Mouse (Mus musculus): ENCODE results near the gene Got1.

Gene Got1

GRCm38 (mm10) chr19:43524187-43525103, at the start of gene Got1:
Gene Got1 (minus strand): TSS chr19:43524605.
- DNase-seq (ENCODE audit: low spot score in 2 of 2): peak; percentile 95 to 97

- DNase-seq (ENCODE audit: low spot score in 2 of 2): peak in 1 of 2 experiments; percentile 67
Observed at GRCm38 (mm10) chr19:43570831-43571790, 46.7 kb upstream of the Got1 start.

DNA sequence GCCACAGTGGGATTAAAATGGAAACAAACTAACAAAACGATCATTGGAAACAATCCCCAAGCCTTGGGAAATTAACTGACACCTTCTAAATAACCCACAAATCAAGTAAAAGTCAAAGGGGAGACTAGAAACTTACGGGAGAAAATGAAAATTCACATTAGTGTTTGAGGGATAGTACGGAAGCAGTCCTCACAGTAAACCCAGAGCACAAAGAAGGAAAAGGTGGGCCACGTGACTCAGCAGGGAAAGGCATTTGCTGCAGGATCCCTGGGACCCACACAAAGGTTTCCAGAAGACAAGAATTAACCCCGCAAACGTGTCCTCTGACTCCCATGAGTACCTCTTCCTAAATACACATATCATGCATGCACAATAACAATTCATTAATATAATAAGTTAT, 44.7 kb upstream of the Got1 start:
- DNase-seq (ENCODE audit: low spot score in 2 of 2): no peak

DNA sequence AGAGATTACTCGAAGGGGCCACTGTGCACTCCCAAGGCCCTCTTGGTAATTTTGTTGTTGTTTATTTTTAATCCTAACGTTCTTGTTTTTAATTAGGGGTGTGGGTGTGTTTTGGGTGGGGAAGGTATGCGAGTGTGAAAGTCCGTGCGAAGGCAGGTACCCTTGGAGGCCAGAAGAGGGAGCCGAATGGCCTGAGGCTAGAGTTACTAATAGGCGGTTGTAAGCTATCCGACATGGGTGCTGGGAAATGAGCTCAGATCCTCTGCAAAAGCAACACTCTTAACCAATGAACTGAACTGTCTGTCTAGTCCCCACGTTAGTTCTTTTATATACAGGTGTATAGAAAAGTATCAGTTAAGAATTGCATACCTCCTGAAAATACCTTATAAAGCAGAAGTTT, 43.9 kb upstream of the Got1 start:
- DNase-seq (ENCODE audit: low spot score in 2 of 2): no peak

- DNase-seq (ENCODE audit: low spot score in 2 of 2): no peak
Observed at GRCm38 (mm10) chr19:43563166-43563565, 38.8 kb upstream of the Got1 start.

- no peak for DNase-seq (ENCODE audit: low spot score in 2 of 2)
Observed at GRCm38 (mm10) chr19:43561841-43562240, 37.4 kb upstream of the Got1 start.

DNA sequence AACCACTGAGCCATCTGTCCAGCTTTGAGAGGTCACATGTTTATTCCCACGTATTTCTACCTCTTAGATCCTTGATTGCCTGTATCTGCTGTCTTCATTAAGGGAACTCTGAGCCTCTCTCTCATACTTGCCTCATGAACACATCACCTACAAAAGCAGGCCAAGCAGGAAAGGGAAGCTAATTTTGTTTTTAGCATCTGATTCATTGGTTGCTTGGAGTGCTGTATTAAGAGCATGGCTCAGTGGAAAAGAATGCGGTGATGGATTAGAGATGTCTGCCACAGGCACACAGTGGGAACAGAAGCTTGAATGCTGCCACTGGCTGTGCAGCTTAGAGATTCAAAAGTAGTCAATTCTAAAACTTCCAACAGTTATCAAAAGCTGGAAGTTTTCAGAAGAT, 35.8 kb upstream of the Got1 start:
- no peak for DNase-seq (ENCODE audit: low spot score in 2 of 2)

GRCm38 (mm10) chr19:43551493-43551890, 27.1 kb upstream of the Got1 start:
- DNase-seq (ENCODE audit: low spot score in 2 of 2): no peak

DNA sequence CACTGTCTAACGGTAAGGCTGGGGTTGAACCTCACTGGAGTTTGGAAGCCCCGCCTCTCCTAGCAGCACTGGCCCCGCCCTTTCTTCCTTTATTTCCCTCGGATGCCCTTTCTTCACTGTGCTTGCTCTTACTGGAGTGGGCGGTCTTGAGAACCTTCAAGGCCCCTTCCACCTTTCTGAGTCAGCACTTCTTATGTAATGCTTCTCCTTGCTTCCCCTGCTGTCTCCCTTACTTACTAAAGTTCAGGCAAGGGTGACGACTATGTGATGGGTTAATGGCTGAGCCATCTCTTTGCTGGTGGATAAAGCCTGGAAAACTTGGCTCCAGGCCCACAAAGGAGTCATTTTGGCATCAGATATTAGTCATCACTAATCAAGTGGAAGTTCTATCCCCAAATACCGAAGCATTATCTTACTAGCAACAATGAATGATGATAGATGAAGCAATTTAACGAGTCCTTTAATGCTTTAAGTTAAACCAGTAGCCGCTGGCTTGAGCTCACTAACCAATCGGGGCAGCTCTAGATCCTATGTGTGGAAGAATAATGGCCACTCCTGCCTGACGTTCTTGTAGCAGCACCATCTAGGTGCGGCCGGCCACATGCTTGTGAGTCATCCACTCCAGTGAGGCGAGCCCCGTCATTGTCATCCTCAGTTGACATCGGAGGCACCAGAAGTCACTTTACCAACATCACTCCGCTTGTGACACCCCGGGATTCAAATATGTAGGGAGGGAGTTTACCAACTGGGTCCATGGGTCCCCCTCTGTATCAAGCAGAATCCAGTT, 26.5 kb upstream of the Got1 start:
- DNase-seq (ENCODE audit: low spot score in 2 of 2): no peak

DNA sequence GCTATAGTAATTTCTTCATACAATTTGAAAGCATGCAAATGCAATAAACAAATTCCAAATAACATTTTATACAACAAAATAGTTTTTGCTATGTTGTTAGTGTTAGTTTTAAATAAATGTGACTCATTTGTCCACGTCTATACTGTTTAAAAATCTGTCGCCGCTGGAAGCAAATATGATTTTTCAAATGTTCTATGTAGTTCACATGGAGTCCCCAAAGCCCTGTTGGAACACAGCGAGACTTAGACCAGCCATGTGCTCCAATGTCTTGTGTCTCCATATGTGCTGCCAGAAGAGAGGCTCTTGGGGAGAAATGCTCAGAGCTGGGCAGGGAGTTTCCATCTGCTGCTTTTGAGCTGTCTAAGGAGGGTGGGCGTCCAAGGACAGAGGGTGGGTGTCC, 23.7 kb upstream of the Got1 start:
- no peak for DNase-seq (ENCODE audit: low spot score in 2 of 2)

- no peak for DNase-seq (ENCODE audit: low spot score in 2 of 2)
Observed at GRCm38 (mm10) chr19:43546337-43547117, 22.1 kb upstream of the Got1 start.

DNA sequence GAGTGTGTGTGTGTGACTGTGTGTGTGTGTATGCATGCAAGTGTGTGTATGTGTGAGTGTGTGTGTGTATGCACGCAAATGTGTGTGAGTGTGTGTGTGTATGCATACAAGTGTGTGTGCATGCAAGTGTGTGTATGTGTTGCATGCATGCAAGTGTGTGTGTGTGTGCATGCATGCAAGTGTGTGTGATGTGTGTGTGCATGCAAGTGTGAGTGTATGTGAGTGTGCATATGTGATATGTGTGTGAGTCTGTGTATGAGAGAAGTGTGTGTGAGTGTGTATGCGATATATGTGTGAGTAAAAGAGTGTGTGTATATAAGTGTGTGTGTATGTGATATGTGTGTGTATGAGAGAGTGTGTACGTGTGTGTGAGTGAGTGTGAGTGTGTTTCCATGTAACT, 11.0 kb upstream of the Got1 start:
- DNase-seq (ENCODE audit: low spot score in 2 of 2): no peak

DNA sequence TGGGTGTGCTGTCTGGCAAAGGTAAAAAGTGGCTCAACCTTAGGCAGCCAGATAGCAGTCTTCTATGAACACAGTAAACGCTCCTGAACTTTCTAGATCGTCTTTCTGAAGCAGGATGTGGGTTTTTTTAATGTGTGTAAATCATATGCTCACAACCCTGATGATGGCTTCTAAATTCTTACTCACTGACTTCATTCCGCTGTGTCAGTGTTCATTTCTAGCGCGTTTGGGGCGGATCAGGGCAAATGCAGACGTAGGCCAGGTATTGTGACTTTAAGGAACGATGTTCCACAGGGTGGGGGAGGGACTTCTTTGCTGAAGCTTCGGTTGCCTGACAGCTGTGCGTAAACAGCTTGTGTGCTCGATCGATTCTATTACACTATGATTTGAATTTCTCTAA, 6.5 kb upstream of the Got1 start:
- DNase-seq (ENCODE audit: low spot score in 2 of 2): no peak

GRCm38 (mm10) chr19:43530197-43530770, 5.9 kb upstream of the Got1 start:
- peak; percentile 37 to 70 for DNase-seq (ENCODE audit: low spot score in 2 of 2)

DNA sequence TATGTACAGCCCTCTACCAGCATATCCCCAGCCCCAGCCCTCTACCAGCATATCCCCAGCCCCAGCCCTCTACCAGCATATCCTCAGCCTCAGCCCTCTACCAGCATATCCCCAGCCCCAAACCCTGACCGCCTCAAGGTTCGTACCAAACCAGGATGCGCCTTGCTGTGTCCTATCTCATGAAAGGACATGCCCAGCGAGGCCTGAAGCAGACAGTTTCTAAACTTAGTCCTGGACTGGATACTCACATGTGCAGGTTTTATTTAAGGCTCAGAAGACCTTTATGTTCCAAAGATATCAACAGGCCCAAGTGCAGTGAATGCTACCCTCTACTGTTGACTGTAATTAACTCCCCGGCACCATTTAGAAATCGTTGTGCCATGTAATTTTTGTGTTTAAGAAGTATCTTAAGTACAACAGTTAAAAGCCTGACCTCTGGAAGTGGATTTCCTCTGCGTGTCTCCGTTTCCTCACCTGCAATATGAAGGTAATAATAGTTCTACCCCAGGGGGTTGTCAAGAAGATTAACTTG, 3.7 kb upstream of the Got1 start:
- no peak for DNase-seq (ENCODE audit: low spot score in 2 of 2)

- DNase-seq (ENCODE audit: low spot score in 2 of 2): no peak
Observed at GRCm38 (mm10) chr19:43527131-43527530, 2.7 kb upstream of the Got1 start.

GRCm38 (mm10) chr19:43526025-43526424, 1.6 kb upstream of the Got1 start:
- no peak for DNase-seq (ENCODE audit: low spot score in 2 of 2)

DNA sequence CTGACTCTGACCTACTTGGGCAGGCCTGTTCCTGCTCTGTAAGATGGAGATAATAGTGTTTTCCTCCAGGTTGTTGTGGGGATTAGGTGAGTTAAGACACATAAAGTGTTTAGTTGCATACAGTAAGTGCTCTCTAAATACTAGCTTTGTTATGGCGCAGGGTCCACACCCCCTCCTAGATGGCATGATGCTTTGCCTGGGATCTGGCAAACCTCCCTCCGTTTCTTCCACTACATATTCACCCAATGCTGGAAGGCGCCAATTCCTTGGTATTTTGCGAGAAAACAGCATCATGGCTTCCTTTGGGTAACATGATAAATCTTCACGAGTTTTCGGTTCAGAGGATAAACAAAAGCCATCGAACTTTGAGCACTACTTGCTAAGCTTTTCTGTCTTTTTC, 1.2 kb upstream of the Got1 start:
- DNase-seq (ENCODE audit: low spot score in 2 of 2): no peak

DNA sequence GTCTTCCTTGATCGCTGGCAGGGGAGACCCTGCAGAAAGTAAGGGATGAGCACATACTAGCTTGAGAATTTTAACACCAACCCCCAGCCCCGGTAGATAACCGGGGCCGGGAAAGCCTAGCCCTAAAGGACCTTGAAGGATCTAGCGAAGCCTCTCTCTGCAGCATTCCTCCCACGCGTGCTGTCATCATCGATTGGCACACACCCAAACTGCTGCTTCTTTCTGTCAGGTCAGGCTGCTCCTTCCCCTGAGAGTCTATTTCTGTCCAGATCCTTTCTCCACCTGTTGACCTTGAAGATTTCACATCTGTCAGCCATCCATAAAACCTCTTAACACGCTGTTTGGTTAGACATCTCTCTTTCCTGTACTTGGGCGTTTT, 688 bp upstream of the Got1 start:
- peak; percentile 45 to 55 for DNase-seq (ENCODE audit: low spot score in 2 of 2)

- peak; percentile 46 to 51 for DNase-seq (ENCODE audit: low spot score in 2 of 2)
Observed at GRCm38 (mm10) chr19:43523551-43523950, 854 bp downstream of the Got1 start.
